Mouse (Mus musculus): Measurements from ENCODE around the gene Lrriq1. TPM values are rescaled to one million over a fixed set of nuclear protein-coding genes. Genes with fewer than 3 reads are reported as not detected.

Lrriq1 gene
- polyA plus RNA-seq, 1 experiment = 2.7 TPM

DNA sequence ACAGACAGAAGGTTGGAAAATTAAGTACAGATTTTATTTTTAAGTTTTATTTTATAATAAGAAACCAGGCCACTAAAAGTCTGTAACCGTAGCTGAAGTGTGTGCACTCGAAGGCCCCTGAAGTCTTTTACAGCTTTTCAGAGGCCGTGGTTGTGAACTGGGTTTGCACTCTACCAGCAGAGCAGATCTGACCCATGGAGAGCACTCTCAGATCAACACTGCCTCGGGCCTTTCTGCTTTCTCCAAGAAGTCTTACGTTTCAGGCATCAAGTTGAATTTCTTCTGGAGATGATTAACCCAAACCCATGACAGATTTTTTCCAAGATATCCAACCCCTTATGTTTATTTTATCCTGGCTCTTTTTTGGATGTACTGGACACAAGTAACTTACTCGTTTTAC lies 121.5 kb downstream of the Lrriq1 start:
- no peak for TF ChIP-seq CTCF (IDR thresholded peaks at IDR 0.05; ENCODE audit: borderline replicate concordance, extremely low read depth, insufficient read depth, insufficient read length)
- TF ChIP-seq POLR2A (IDR thresholded peaks at IDR 0.05; ENCODE audit: borderline replicate concordance, extremely low read depth, insufficient read depth, insufficient read length, poor library complexity, severe bottlenecking) = no peak
- DNase-seq (ENCODE audit: low read depth) = peak; percentile 1

DNA sequence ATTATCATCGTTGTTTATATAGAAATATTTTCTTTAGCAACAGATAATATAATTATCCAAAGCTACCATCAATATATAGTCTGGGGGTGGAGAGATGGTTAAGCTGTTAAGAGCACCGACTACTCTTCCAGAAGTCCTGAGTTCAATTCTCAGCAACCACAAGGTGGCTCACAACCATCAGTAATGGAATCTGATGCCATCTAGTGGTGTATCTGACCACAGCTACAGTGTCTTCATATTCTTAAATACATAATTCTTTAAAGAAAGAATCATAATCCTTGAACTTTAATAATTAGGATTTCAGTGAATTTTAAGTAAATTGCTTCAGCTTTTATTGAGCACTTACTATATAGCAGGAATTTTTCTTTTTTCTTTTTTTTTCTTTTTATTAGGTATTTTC lies 128.0 kb downstream of the Lrriq1 start:
- TF ChIP-seq POLR2A (IDR thresholded peaks at IDR 0.05; ENCODE audit: borderline replicate concordance, extremely low read depth, insufficient read depth, insufficient read length, poor library complexity, severe bottlenecking) = no peak
- TF ChIP-seq CTCF (IDR thresholded peaks at IDR 0.05; ENCODE audit: borderline replicate concordance, extremely low read depth, insufficient read depth, insufficient read length) = no peak
- DNase-seq (ENCODE audit: low read depth) = no peak

DNA sequence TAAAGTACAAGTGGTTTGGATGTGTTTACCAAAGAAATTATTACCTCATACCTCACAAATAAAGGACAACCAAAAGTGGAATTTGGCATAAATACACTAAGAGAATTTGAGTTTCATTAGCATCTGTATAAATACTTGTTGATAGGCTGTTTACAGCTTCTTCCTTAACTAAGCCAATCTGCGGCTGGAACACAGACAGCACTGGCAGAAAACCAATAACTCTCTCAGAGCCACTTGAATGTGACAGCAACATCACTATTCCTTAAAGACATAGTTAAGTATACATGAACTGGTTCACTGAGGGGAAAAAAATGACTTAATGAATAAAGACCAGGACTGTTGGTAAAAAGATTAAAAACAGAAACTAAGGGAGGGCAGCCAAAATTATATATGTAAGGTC lies 150.0 kb downstream of the Lrriq1 start:
- peak; percentile 73 for DNase-seq (ENCODE audit: low read depth)

DNA sequence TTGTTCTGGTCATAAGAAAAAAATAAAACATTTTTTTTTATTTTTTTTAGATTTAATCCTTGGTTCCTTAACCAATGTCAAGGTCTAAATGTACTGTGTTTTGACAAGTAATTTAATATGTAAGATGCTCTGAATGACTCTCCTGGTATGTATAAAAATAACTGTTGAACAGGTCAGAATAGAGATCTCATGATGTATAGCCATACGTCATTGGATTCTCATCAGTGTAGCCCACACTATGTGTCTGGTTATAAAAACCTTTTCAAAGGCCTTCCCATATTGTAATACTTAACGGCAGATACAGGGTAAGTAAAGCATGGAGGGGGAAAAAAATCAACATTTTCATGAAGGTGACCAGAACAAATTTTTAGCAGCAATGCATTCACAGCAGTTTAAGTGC lies 186.5 kb downstream of the Lrriq1 start:
- TF ChIP-seq CTCF (IDR thresholded peaks at IDR 0.05; ENCODE audit: borderline replicate concordance, extremely low read depth, insufficient read depth, insufficient read length) = no peak
- no peak for TF ChIP-seq POLR2A (IDR thresholded peaks at IDR 0.05; ENCODE audit: borderline replicate concordance, extremely low read depth, insufficient read depth, insufficient read length, poor library complexity, severe bottlenecking)
- DNase-seq (ENCODE audit: low read depth) = no peak

More for the DNA sequence above, 150.0 kb downstream of the Lrriq1 start:
- TF ChIP-seq POLR2A (IDR thresholded peaks at IDR 0.05; ENCODE audit: borderline replicate concordance, extremely low read depth, insufficient read depth, insufficient read length, poor library complexity, severe bottlenecking) = no peak
- TF ChIP-seq CTCF (IDR thresholded peaks at IDR 0.05; ENCODE audit: borderline replicate concordance, extremely low read depth, insufficient read depth, insufficient read length) = no peak

DNA sequence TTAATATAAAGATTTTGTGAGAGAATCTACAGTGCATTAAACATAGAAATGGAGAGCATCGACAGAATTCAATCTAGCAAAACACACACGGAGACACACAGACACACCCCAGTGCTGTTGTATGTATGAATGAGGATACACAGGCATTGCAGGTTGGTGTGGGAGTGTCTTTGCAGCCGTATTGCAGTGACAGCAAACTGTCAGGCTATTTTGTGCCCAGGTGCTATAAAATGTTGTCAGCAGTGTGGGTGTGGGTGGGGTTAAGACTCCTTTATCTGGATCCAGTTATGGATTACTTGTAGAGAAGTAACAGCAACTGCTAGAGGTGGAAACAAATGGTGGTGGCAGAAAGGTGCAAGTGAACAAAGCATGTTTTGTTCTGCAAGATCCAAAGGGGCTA lies 189.5 kb downstream of the Lrriq1 start:
- DNase-seq (ENCODE audit: low read depth) = no peak

DNA sequence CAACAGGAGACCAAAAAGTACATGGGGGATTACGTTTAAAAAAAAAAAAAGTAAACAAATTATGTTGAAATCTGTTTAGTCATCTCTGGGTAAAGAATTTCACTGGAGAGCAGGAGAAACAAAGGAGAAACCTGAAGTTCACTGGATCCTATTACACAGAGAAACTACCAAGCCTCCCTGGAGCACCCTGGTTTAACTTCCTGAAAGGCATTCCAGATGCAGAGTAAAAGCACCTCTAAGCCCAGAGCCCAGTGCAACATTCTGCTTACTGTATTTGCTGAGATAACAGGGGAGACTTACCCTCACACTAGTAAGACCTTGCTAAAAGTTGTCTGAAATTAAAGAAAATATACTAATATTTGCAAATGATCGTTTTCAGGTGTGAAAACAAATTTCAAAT lies 191.1 kb downstream of the Lrriq1 start:
- TF ChIP-seq CTCF (IDR thresholded peaks at IDR 0.05; ENCODE audit: borderline replicate concordance, extremely low read depth, insufficient read depth, insufficient read length) (no peak), POLR2A (IDR thresholded peaks at IDR 0.05; ENCODE audit: borderline replicate concordance, extremely low read depth, insufficient read depth, insufficient read length, poor library complexity, severe bottlenecking) (no peak)
- DNase-seq (ENCODE audit: low read depth) = no peak

More for the DNA sequence above, 189.5 kb downstream of the Lrriq1 start:
- TF ChIP-seq CTCF (IDR thresholded peaks at IDR 0.05; ENCODE audit: borderline replicate concordance, extremely low read depth, insufficient read depth, insufficient read length) (no peak), POLR2A (IDR thresholded peaks at IDR 0.05; ENCODE audit: borderline replicate concordance, extremely low read depth, insufficient read depth, insufficient read length, poor library complexity, severe bottlenecking) (no peak)

DNA sequence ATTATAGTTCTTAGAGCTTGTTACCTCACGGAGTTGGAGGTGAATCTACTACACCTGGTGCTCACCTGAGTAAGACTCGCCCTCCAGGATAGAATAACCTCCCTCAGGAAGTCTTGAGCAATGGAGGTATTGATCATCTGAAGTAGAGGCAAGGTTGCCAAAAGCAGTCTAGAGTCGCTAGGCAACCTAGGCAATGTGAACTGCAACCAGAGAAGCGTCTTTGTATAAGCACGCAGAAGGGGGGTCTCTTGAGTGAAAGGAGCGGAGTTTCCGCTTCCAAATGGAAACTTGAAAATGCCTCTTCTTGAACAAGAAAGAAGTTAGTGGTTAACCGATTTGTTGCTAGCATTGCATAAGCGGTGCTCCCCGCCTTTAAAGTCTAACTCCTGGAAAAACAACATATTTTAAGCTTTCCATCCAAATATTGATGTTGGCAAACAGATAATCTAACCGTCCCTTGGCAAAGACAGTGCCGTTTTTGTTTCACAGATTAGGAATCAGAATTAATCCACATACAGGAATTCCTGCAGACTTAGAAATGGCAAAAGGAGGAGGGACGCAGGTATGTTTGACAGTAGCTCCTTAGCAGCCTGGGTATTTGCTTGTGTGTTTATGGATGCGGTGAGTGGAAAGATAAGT lies 201.0 kb downstream of the Lrriq1 start:
- TF ChIP-seq POLR2A (IDR thresholded peaks at IDR 0.05; ENCODE audit: borderline replicate concordance, extremely low read depth, insufficient read depth, insufficient read length, poor library complexity, severe bottlenecking) (no peak), CTCF (IDR thresholded peaks at IDR 0.05; ENCODE audit: borderline replicate concordance, extremely low read depth, insufficient read depth, insufficient read length) (no peak)
- peak; percentile 49 for DNase-seq (ENCODE audit: low read depth)

DNA sequence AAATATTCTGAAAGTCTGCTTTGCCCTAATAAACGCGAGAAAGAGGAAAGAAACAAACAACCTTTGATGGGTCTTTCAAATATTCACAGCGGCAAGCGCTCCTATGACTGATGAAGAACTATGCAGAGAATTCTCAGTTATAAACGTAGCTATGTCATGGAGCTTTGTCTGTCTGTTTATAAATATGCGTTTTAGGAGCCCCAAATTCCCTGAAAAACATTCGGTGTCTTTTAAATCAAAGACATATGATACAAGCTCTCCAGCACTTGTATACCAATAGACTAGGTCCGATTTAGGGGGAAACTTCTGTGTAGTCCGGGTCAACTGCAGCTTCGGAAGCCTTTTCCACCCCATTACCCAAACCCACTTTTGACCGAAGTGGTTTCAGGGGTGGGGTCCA lies 205.2 kb downstream of the Lrriq1 start:
- TF ChIP-seq CTCF (IDR thresholded peaks at IDR 0.05; ENCODE audit: borderline replicate concordance, extremely low read depth, insufficient read depth, insufficient read length) (no peak), POLR2A (IDR thresholded peaks at IDR 0.05; ENCODE audit: borderline replicate concordance, extremely low read depth, insufficient read depth, insufficient read length, poor library complexity, severe bottlenecking) (no peak)
- peak; percentile 36 for DNase-seq (ENCODE audit: low read depth)

DNA sequence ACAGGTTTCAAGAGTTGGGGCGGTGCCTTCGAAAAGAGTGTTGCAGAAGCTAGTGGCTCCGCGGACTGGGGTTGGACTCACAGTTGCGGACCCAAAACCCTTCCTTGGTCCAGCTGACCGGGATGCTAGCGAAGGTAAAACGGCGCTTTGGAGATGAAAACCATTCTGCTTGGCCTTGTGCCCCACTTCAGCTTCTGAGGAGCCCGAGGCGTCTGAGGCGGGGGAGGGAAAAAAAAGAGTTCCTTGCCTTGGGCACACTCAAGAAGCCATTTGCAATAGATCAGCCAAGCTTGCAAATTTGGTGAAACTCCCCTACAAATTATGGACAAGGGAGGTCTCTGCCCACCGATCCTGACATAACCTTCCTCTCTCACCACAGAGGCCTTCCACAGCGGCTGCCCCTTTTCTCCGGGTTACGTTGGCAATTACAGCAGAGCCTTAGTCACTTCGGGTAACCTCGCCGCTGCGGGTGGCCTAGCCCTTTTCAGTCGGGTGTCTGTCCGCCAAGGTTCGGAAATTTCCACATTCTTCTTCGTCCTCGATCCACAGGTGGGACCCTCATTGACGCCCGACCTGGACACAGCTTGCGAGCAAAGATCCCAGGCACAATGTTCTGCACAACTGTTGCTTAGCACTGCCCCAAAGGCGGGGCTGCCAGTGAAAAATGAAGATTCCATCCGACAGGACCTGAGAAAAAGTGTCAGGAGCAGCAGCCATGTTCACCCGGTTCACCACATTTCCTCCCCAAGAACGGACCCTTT lies 206.2 kb downstream of the Lrriq1 start, which contains the start of gene Alx1:
Alx1 (minus strand) TSS at position 486 of the 761 bp plus-strand sequence.
- peak; percentile 35 for DNase-seq (ENCODE audit: low read depth)
- TF ChIP-seq CTCF (IDR thresholded peaks at IDR 0.05; ENCODE audit: borderline replicate concordance, extremely low read depth, insufficient read depth, insufficient read length) (no peak), POLR2A (IDR thresholded peaks at IDR 0.05; ENCODE audit: borderline replicate concordance, extremely low read depth, insufficient read depth, insufficient read length, poor library complexity, severe bottlenecking) (no peak)

DNA sequence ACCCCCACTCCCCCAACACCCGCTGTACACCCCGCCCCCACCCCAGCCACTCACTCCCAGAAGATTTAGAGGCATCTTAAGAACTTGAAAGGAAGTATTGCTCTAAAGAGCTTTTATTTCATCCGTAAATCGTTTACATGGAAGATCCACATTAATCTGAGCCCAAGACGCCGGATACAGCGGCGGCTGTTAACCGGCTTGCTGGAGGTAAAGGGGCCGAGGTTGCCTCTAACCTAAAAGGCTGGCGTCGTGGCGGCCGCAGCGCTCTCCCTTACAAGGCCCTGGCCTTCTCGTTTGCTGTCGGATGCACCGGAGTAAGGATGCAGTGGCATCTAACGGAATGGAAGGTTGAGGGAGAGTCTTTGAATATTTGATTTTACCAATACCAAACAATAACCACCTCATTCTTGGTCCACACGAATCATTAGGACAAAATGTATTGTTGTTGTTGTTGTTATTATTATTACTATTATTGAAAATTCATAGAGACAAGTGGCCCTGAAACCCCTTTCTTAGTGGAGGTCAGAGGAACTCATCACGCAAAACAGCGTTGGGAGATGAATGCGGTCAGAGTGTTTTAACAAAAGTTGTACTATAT lies 206.9 kb downstream of the Lrriq1 start:
- peak; percentile 59 for DNase-seq (ENCODE audit: low read depth)
- TF ChIP-seq POLR2A (IDR thresholded peaks at IDR 0.05; ENCODE audit: borderline replicate concordance, extremely low read depth, insufficient read depth, insufficient read length, poor library complexity, severe bottlenecking) (no peak), CTCF (IDR thresholded peaks at IDR 0.05; ENCODE audit: borderline replicate concordance, extremely low read depth, insufficient read depth, insufficient read length) (no peak)
